Mouse (Mus musculus): Measurements from ENCODE around the gene Zfp141. TPM values are rescaled to one million over a fixed set of nuclear protein-coding genes. Genes with fewer than 3 reads are reported as not detected.
A peak's percentile ranks its signal among the peaks of the same experiment; 100 is the strongest.
"Not testable (repeated sequence)": the region's sequence is repeated elsewhere in the genome, so short reads cannot be mapped to it uniquely, and the experiment has no call there.

Gene Zfp141
- 5.5 and 5.6 TPM in 2 replicates for polyA plus RNA-seq (2015; fragmentation: Nextera tagmentation; extraction: Ambion mirVana)

DNA sequence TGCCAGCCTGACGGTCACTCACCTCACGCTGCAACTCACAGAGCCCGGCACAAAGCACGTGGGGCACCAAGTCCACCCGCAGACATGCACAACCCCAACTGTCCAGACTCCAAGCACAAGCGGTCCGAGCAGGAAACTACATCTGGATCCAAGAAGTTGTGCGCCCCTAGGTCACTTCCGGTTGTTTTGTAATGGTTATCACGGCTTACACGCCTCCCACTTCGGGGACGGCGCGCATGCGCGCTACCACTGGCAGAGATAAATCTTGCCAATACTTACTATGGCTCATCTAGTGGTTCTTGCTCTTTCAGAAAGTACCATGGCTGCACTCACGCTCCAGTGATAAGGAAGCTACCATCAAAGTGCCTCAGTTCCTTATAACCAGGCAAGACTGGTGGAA, at the start of gene Zfp141:
Gene Zfp141, minus strand, starts transcription at position 153 of the 400 bp plus-strand sequence.
- peak within 1 kb of the TSS; percentile 64 for H3K4me2 ChIP-seq (ENCODE audit: low read depth, low read length)
- 2% methylated on average over 18 of the region's 18 CpGs for WGBS
- peak within 1 kb of the TSS; percentile 75 for H3K4me3 ChIP-seq (ENCODE audit: low read length)
- peak within 1 kb of the TSS; percentile 71 for H3K9ac ChIP-seq (ENCODE audit: low read length)
- H3K36me3 ChIP-seq (ENCODE audit: control insufficient read depth, insufficient read depth); H3K9me3 ChIP-seq (replicated peaks; ENCODE audit: control insufficient read depth, low read length); H3K27me3 ChIP-seq (ENCODE audit: control insufficient read depth, insufficient read depth, low read length); H3K4me1 ChIP-seq (ENCODE audit: control insufficient read depth, insufficient read depth, low read length): not testable (repeated sequence)
- H3K27ac ChIP-seq (ENCODE audit: low read length): peak within 1 kb of the TSS; percentile 24
- ATAC-seq (replicated peaks; ENCODE audit: extremely low read depth, insufficient read depth, low FRiP score): peak; percentile 92

DNA sequence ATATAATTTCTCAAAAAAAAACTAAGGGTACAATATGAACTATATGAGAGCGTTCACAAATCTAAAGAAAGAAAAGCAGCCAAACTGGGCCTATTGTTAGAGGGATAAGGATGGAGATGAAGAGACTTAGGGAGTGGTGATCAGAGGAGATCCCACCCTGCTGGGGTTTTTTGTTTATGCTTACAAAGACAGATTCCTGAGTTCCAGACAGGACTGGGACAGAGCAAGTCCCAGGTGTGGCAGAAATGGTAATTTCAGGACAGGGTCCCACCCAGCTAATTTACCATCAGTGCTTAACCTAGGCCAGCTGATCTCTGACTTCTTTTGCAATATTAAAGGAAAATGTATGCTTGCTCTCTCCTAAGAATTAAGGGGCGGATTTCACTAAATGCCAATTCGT, 46.2 kb upstream of the Zfp141 start:
- H3K27ac ChIP-seq (ENCODE audit: low read length): no peak overlapping the region
- no peaks in the 10 kb centered on the region; the same call in 1 of the 2 replicates for H3K9me3 ChIP-seq (replicated peaks; ENCODE audit: control insufficient read depth, low read length)
- ATAC-seq (replicated peaks; ENCODE audit: extremely low read depth, insufficient read depth, low FRiP score): no peak
- H3K27me3 ChIP-seq (ENCODE audit: control insufficient read depth, insufficient read depth, low read length): no peaks in the 10 kb centered on the region
- no peak overlapping the region for H3K4me2 ChIP-seq (ENCODE audit: low read depth, low read length)
- no peaks in the 10 kb centered on the region for H3K4me1 ChIP-seq (ENCODE audit: control insufficient read depth, insufficient read depth, low read length)
- H3K36me3 ChIP-seq (ENCODE audit: control insufficient read depth, insufficient read depth): no peaks in the 10 kb centered on the region
- 64% methylated on average over 3 of the region's 3 CpGs for WGBS
- H3K9ac ChIP-seq (ENCODE audit: low read length): no peak overlapping the region
- H3K4me3 ChIP-seq (ENCODE audit: low read length): no peak overlapping the region

DNA sequence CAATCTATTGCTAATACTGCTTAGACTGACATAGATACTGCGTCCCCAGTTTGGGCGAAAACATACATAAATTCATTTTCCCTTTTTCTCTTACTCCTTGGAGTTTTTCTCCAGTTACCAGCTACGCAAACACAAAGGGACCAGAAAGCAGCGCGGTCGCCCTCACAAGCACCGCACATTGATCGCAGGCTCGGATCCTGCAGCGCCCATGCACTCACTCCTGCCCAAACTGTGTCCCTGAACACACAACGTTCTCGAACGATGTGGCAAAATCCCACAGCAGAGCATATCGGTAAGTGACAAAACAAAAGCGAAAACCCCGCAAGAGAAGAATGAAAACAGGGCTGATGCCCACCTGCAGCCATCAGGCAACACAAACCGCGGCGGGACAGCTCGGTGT, 354 bp downstream of the Zfp141 start:
- peak overlapping the region; percentile 64 for H3K4me2 ChIP-seq (ENCODE audit: low read depth, low read length)

DNA sequence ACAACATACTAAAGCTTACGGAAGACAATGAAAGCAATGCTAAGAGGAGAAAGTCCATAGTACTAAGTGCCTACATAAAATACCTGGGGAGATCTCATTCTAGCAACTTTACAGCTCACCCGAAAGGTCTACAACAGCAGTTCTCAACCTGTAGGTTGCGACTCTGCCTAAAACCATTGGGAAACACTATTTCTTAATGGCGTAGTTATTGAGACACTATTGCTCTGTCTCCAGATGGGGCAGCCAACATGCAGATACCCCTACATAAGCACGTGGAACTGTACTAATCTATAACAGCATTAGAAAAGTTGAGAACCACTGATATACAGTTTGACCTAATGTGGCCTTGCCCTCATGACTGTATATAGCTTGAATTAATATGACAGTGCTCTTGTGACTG, 7.3 kb downstream of the Zfp141 start:
- peaks cover 4% of the 10 kb centered on the region for H3K36me3 ChIP-seq (ENCODE audit: control insufficient read depth, insufficient read depth)
- H3K9me3 ChIP-seq (replicated peaks; ENCODE audit: control insufficient read depth, low read length): no peaks in the 10 kb centered on the region
- no peaks in the 10 kb centered on the region for H3K27me3 ChIP-seq (ENCODE audit: control insufficient read depth, insufficient read depth, low read length)
- H3K27ac ChIP-seq (ENCODE audit: low read length): no peak overlapping the region
- H3K4me1 ChIP-seq (ENCODE audit: control insufficient read depth, insufficient read depth, low read length): no peaks in the 10 kb centered on the region
- 91% methylated on average over 5 of the region's 5 CpGs for WGBS
- H3K4me2 ChIP-seq (ENCODE audit: low read depth, low read length): no peak overlapping the region
- ATAC-seq (replicated peaks; ENCODE audit: extremely low read depth, insufficient read depth, low FRiP score): no peak
- no peak overlapping the region for H3K4me3 ChIP-seq (ENCODE audit: low read length)
- H3K9ac ChIP-seq (ENCODE audit: low read length): no peak overlapping the region

More for the DNA sequence above, 354 bp downstream of the Zfp141 start:
- Histone ChIP-seq H3K4me3 (ENCODE audit: low read length) (peak overlapping the region; percentile 75), H3K9me3 (replicated peaks; ENCODE audit: control insufficient read depth, low read length) (no peaks in the 10 kb centered on the region), H3K4me1 (ENCODE audit: control insufficient read depth, insufficient read depth, low read length) (peaks cover 3% of the 10 kb centered on the region; the same call in 1 of the 2 replicates), H3K9ac (ENCODE audit: low read length) (peak overlapping the region; percentile 71), H3K36me3 (ENCODE audit: control insufficient read depth, insufficient read depth) (peaks cover 4% of the 10 kb centered on the region; the same call in 1 of the 2 replicates), H3K27me3 (ENCODE audit: control insufficient read depth, insufficient read depth, low read length) (no peaks in the 10 kb centered on the region), H3K27ac (ENCODE audit: low read length) (peak overlapping the region; percentile 24)
- under 1% methylated on average over 20 of the region's 20 CpGs for WGBS
- ATAC-seq (replicated peaks; ENCODE audit: extremely low read depth, insufficient read depth, low FRiP score): peak; percentile 71; the same call in 1 of the 2 replicates

DNA sequence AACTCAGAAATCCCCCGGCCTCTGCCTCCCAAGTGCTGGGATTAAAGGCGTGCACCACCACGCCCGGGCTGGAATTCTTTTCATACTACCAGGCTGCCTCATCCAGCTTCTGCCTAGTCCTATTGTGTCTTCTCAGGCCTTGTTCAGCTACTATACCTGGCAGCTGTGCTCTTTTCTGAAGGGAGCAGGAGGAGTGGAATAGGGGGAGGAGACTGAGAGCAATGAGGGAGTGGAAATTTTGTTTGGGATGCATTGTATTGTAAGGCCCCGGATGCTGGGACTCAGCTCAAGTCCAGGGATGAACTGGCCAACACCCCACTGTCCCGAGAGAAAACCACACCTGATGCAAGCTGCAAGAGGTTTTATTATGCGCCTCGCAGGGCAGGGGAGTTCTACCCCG, 8.2 kb downstream of the Zfp141 start:
- no peaks in the 10 kb centered on the region for H3K9me3 ChIP-seq (replicated peaks; ENCODE audit: control insufficient read depth, low read length)
- peaks cover 4% of the 10 kb centered on the region for H3K36me3 ChIP-seq (ENCODE audit: control insufficient read depth, insufficient read depth)
- H3K9ac ChIP-seq (ENCODE audit: low read length): no peak overlapping the region
- no peak overlapping the region for H3K27ac ChIP-seq (ENCODE audit: low read length)
- WGBS: 89% methylated on average over 9 of the region's 9 CpGs
- no peaks in the 10 kb centered on the region for H3K27me3 ChIP-seq (ENCODE audit: control insufficient read depth, insufficient read depth, low read length)
- no peak overlapping the region for H3K4me2 ChIP-seq (ENCODE audit: low read depth, low read length)
- no peak overlapping the region for H3K4me3 ChIP-seq (ENCODE audit: low read length)
- no peak for ATAC-seq (replicated peaks; ENCODE audit: extremely low read depth, insufficient read depth, low FRiP score)
- H3K4me1 ChIP-seq (ENCODE audit: control insufficient read depth, insufficient read depth, low read length): no peaks in the 10 kb centered on the region

DNA sequence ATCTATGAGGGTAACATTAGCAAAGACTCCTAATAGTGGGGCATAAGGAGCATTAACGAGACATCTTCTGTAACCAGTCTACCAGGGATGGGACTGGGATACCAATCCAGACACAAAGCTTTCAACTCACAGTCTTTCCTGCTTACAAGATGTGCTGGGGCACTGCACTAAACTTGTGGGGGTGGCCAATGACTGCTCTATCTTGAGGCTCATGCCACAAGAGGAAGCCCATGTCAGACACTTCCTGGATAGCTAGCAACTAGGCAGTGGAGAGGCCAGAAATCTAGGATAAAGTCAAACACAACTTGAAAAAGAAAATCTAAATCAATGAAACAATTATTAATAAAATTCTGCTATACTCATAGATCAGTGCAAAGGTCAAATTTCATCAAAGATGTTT, 9.3 kb downstream of the Zfp141 start:
- Histone ChIP-seq H3K4me1 (ENCODE audit: control insufficient read depth, insufficient read depth, low read length) (no peaks in the 10 kb centered on the region), H3K27me3 (ENCODE audit: control insufficient read depth, insufficient read depth, low read length) (no peaks in the 10 kb centered on the region), H3K4me2 (ENCODE audit: low read depth, low read length) (no peak overlapping the region), H3K36me3 (ENCODE audit: control insufficient read depth, insufficient read depth) (peaks cover 4% of the 10 kb centered on the region), H3K4me3 (ENCODE audit: low read length) (no peak overlapping the region), H3K9ac (ENCODE audit: low read length) (no peak overlapping the region), H3K27ac (ENCODE audit: low read length) (no peak overlapping the region), H3K9me3 (replicated peaks; ENCODE audit: control insufficient read depth, low read length) (no peaks in the 10 kb centered on the region)
- 94% methylated on average over 1 of the region's 1 CpGs for WGBS
- ATAC-seq (replicated peaks; ENCODE audit: extremely low read depth, insufficient read depth, low FRiP score): no peak

DNA sequence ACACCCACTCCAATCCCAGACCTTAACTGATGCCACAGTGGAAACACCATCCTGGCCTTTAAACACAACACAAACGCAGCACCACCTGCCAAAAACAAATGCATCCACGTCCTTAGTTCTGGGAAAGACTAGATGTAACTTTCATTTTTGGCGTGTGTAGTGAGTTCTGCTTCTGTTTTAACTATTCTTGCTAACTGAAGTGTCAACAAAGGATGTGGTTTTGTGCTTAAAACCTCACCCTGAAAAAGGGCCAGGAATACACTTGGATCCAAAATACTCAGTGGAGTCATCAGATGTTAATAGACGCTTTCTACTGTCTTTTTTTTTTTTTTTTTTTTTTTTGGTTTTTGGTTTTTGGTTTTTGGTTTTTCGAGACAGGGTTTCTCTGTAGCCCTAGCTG, 14.7 kb downstream of the Zfp141 start:
- Histone ChIP-seq H3K36me3 (ENCODE audit: control insufficient read depth, insufficient read depth) (peaks cover 15% of the 10 kb centered on the region), H3K27me3 (ENCODE audit: control insufficient read depth, insufficient read depth, low read length) (no peaks in the 10 kb centered on the region), H3K9ac (ENCODE audit: low read length) (no peak overlapping the region), H3K9me3 (replicated peaks; ENCODE audit: control insufficient read depth, low read length) (peaks cover 3% of the 10 kb centered on the region; the same call in 1 of the 2 replicates), H3K4me3 (ENCODE audit: low read length) (no peak overlapping the region), H3K4me2 (ENCODE audit: low read depth, low read length) (no peak overlapping the region), H3K4me1 (ENCODE audit: control insufficient read depth, insufficient read depth, low read length) (no peaks in the 10 kb centered on the region), H3K27ac (ENCODE audit: low read length) (no peak overlapping the region)
- ATAC-seq (replicated peaks; ENCODE audit: extremely low read depth, insufficient read depth, low FRiP score): no peak
- WGBS: 89% methylated on average over 5 of the region's 5 CpGs

DNA sequence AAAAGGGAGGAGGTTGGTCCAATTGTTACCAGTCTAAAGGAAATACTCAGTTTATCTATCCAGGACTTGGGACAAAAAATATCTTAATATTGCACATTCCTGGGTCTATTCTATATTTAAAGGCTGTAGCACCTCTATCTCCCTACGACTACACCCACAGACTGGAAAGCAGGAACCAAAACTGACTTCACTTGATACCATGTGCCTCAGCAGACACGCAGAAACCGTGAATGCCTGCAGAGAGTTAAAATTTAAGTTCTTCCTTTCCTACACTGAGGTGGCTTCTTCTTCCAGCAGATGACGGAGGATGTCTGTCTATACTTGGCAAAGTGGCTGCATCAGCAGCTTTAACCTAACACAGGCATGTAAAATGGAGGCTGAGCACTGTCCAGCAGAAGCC, 15.2 kb downstream of the Zfp141 start:
- Histone ChIP-seq H3K9ac (ENCODE audit: low read length) (no peak overlapping the region), H3K4me2 (ENCODE audit: low read depth, low read length) (no peak overlapping the region), H3K36me3 (ENCODE audit: control insufficient read depth, insufficient read depth) (peaks cover 18% of the 10 kb centered on the region), H3K27ac (ENCODE audit: low read length) (no peak overlapping the region), H3K4me3 (ENCODE audit: low read length) (no peak overlapping the region), H3K9me3 (replicated peaks; ENCODE audit: control insufficient read depth, low read length) (peaks cover 3% of the 10 kb centered on the region; the same call in 1 of the 2 replicates), H3K27me3 (ENCODE audit: control insufficient read depth, insufficient read depth, low read length) (no peaks in the 10 kb centered on the region), H3K4me1 (ENCODE audit: control insufficient read depth, insufficient read depth, low read length) (no peaks in the 10 kb centered on the region)
- ATAC-seq (replicated peaks; ENCODE audit: extremely low read depth, insufficient read depth, low FRiP score): no peak
- 88% methylated on average over 4 of the region's 4 CpGs for WGBS

DNA sequence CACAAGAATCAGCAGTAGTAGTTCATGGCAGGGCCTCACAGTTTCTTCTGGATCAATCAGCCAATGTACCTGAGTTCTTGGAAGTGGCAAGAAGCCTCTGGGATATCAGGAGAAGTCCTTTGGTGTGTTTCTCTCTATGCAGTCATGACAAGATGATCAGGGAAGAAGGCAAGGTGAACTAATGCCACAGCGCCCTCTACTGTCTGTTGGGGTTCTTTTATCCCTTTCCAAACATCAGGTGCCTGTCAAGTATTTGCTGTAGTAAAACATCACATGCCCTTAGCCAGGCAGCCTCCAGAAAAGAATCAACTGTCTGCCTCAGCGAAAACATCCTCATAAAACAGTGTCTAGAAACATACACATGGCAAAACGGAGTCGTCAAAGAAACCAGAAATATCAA, 50.9 kb downstream of the Zfp141 start:
- Histone ChIP-seq H3K27ac (ENCODE audit: low read length) (no peak overlapping the region), H3K4me3 (ENCODE audit: low read length) (no peak overlapping the region), H3K36me3 (ENCODE audit: control insufficient read depth, insufficient read depth) (no peaks in the 10 kb centered on the region), H3K9me3 (replicated peaks; ENCODE audit: control insufficient read depth, low read length) (peaks cover 17% of the 10 kb centered on the region; the same call in 1 of the 2 replicates), H3K4me1 (ENCODE audit: control insufficient read depth, insufficient read depth, low read length) (no peaks in the 10 kb centered on the region), H3K27me3 (ENCODE audit: control insufficient read depth, insufficient read depth, low read length) (no peaks in the 10 kb centered on the region), H3K9ac (ENCODE audit: low read length) (no peak overlapping the region), H3K4me2 (ENCODE audit: low read depth, low read length) (no peak overlapping the region)
- ATAC-seq (replicated peaks; ENCODE audit: extremely low read depth, insufficient read depth, low FRiP score): no peak
- 69% methylated on average over 4 of the region's 4 CpGs for WGBS
